Mouse (Mus musculus): ENCODE data around the gene Pex13. TPM values are rescaled to one million over a fixed set of nuclear protein-coding genes. Genes with fewer than 3 reads are reported as not detected.

Pex13 gene
- polyA plus RNA-seq (2015; fragmentation: Nextera tagmentation; extraction: Ambion mirVana) = 24.9 and 25.0 TPM in 2 replicates

DNA sequence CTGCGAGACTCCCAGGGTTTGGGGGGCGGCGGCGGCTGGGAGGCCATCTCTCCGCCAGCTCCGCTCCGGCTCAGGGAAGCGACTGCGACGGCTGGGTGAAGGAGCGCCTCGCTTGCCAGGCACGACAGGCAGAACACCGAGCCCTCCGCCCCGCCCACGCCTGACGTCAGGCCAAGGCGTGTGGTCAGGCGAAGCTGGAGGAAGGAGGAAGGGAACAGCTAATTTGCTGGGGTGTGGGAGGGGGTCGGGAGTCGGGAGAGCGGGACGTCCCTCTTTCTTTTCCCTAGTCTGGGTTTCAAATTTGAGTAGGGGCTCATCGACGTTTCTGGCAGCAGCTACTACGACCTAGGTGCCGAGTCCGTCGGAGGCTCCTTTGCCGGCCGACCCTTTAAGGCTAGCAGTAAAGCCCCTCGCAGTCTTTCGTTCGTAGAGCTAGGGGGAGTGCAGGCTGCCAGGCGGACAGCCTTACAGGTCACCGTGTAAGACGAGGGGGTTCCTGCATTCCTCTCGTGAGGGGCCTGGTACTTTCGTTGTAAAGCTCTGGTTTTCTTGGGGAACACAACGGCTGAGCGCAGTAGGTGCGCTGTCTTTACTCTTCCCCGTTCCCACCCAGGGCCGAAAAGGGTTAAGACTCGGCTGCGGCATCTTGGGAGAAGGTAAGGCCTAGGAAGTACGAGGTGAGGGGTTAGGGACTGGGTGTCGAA is at the start of gene Pex13:
TSS of gene Pex13 (minus strand) at position 162 of the 704 bp plus-strand sequence.
- Histone ChIP-seq H3K9ac (replicated peaks) (peak within 1 kb of the TSS; percentile 96), H3K9me3 (ENCODE audit: low read length) (no peaks in the 10 kb centered on the region), H3K36me3 (replicated peaks; ENCODE audit: insufficient read depth, low read length) (peaks cover 3% of the 10 kb centered on the region; the same call in 1 of the 2 replicates), H3K4me1 (ENCODE audit: insufficient read depth) (peaks cover 2% of the 10 kb centered on the region; the same call in 1 of the 2 replicates), H3K4me2 (ENCODE audit: low read depth, low read length) (peak within 1 kb of the TSS; percentile 82), H3K27ac (ENCODE audit: low read depth) (peak within 1 kb of the TSS; percentile 96), H3K27me3 (ENCODE audit: insufficient read depth, low read length) (no peaks in the 10 kb centered on the region), H3K4me3 (ENCODE audit: low read depth, low read length) (peak within 1 kb of the TSS; percentile 97)
- ATAC-seq = peak; percentile 94
- peak; percentile 95 for DNase-seq
- no peak for TF ChIP-seq CTCF (IDR thresholded peaks at IDR 0.05; ENCODE audit: low read depth)
- TF ChIP-seq EP300 (IDR thresholded peaks at IDR 0.05; ENCODE audit: low read depth) = no peak
- WGBS (ENCODE audit: insufficient replicate concordance) = under 1% methylated on average over 49 of the region's 49 CpGs

GRCm38 (mm10) chr11:23712299-23712698 is 46.5 kb upstream of the Pex13 start:
- WGBS (ENCODE audit: insufficient replicate concordance) = 87% methylated on average over 3 of the region's 3 CpGs
- H3K9ac ChIP-seq (replicated peaks) = no peak overlapping the region
- H3K27me3 ChIP-seq (ENCODE audit: insufficient read depth, low read length) = no peaks in the 10 kb centered on the region
- no peak overlapping the region for H3K4me3 ChIP-seq (ENCODE audit: low read depth, low read length)
- TF ChIP-seq CTCF (IDR thresholded peaks at IDR 0.05; ENCODE audit: low read depth) (no peak), EP300 (IDR thresholded peaks at IDR 0.05; ENCODE audit: low read depth) (no peak)
- no peaks in the 10 kb centered on the region for H3K4me1 ChIP-seq (ENCODE audit: insufficient read depth)
- peaks cover 51% of the 10 kb centered on the region for H3K36me3 ChIP-seq (replicated peaks; ENCODE audit: insufficient read depth, low read length)
- no peak for ATAC-seq
- H3K27ac ChIP-seq (ENCODE audit: low read depth) = no peak overlapping the region
- DNase-seq = no peak
- H3K4me2 ChIP-seq (ENCODE audit: low read depth, low read length) = no peak overlapping the region
- H3K9me3 ChIP-seq (ENCODE audit: low read length) = no peaks in the 10 kb centered on the region

DNA sequence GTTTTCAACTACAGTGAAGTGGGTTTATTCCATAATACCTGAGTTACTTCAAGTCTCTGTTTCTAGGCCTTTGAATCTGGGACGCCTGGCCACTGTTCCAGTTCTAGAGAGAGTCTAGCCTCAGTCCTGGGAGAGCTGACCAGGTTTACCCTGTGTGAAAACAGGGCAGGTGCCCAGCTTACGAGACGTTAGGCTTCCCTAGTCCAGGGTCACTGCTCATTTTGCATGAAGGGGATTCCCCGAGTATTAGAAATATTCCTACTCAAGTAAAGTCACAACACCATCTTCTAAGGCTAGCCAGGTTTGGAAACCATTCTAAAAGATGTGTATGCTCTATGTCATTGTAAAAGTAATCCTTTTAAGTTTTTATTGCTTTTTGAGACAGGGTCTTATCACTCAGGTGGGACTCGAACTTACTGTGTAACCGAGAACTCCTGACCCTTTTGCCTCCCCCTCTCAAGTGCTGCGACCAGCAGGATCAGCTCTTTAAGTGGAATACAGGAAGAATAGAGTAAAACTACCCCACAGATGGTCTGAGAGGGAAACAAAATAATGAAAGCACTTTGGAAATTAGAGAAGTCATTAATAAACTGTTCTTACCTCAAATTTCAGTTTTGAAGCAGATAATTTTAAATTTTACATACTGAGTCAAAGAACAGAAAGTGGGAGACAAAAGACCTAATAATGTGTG is 39.0 kb upstream of the Pex13 start:
- Histone ChIP-seq H3K36me3 (replicated peaks; ENCODE audit: insufficient read depth, low read length) (peaks cover 19% of the 10 kb centered on the region), H3K4me3 (ENCODE audit: low read depth, low read length) (no peak overlapping the region), H3K4me2 (ENCODE audit: low read depth, low read length) (no peak overlapping the region), H3K9me3 (ENCODE audit: low read length) (no peaks in the 10 kb centered on the region), H3K4me1 (ENCODE audit: insufficient read depth) (no peaks in the 10 kb centered on the region), H3K27ac (ENCODE audit: low read depth) (no peak overlapping the region), H3K27me3 (ENCODE audit: insufficient read depth, low read length) (no peaks in the 10 kb centered on the region), H3K9ac (replicated peaks) (no peak overlapping the region)
- no peak for ATAC-seq
- TF ChIP-seq CTCF (IDR thresholded peaks at IDR 0.05; ENCODE audit: low read depth) (no peak), EP300 (IDR thresholded peaks at IDR 0.05; ENCODE audit: low read depth) (no peak)
- no peak for DNase-seq
- WGBS (ENCODE audit: insufficient replicate concordance) = 80% methylated on average over 7 of the region's 7 CpGs

- Histone ChIP-seq H3K36me3 (replicated peaks; ENCODE audit: insufficient read depth, low read length) (0 out of 2 replicates have a peak, but pooled peaks cover 2% of the 10 kb centered on the region), H3K4me2 (ENCODE audit: low read depth, low read length) (no peak overlapping the region), H3K27ac (ENCODE audit: low read depth) (no peak overlapping the region), H3K4me1 (ENCODE audit: insufficient read depth) (peaks cover 5% of the 10 kb centered on the region; the same call in 1 of the 2 replicates), H3K27me3 (ENCODE audit: insufficient read depth, low read length) (no peaks in the 10 kb centered on the region), H3K9me3 (ENCODE audit: low read length) (no peaks in the 10 kb centered on the region), H3K9ac (replicated peaks) (no peak overlapping the region), H3K4me3 (ENCODE audit: low read depth, low read length) (no peak overlapping the region)
- ATAC-seq (peak; percentile 45; the same call in 1 of the 2 replicates), DNase-seq (no peak)
- 81% methylated on average over 3 of the region's 3 CpGs for WGBS (ENCODE audit: insufficient replicate concordance)
- TF ChIP-seq CTCF (IDR thresholded peaks at IDR 0.05; ENCODE audit: low read depth) (no peak), EP300 (IDR thresholded peaks at IDR 0.05; ENCODE audit: low read depth) (no peak)
Measured at GRCm38 (mm10) chr11:23701831-23702230, 36.1 kb upstream of the Pex13 start.

- Histone ChIP-seq H3K27ac (ENCODE audit: low read depth) (no peak overlapping the region; the same call in 1 of the 2 replicates), H3K9ac (replicated peaks) (no peak overlapping the region), H3K9me3 (ENCODE audit: low read length) (no peaks in the 10 kb centered on the region), H3K27me3 (ENCODE audit: insufficient read depth, low read length) (no peaks in the 10 kb centered on the region), H3K4me3 (ENCODE audit: low read depth, low read length) (no peak overlapping the region), H3K4me2 (ENCODE audit: low read depth, low read length) (no peak overlapping the region), H3K4me1 (ENCODE audit: insufficient read depth) (peaks cover 10% of the 10 kb centered on the region), H3K36me3 (replicated peaks; ENCODE audit: insufficient read depth, low read length) (no peaks in the 10 kb centered on the region)
- 65% methylated on average over 3 of the region's 3 CpGs for WGBS (ENCODE audit: insufficient replicate concordance)
- TF ChIP-seq EP300 (IDR thresholded peaks at IDR 0.05; ENCODE audit: low read depth) = no peak
- no peak for TF ChIP-seq CTCF (IDR thresholded peaks at IDR 0.05; ENCODE audit: low read depth)
- DNase-seq (no peak), ATAC-seq (no peak)
Measured at GRCm38 (mm10) chr11:23699414-23700095, 33.8 kb upstream of the Pex13 start.

DNA sequence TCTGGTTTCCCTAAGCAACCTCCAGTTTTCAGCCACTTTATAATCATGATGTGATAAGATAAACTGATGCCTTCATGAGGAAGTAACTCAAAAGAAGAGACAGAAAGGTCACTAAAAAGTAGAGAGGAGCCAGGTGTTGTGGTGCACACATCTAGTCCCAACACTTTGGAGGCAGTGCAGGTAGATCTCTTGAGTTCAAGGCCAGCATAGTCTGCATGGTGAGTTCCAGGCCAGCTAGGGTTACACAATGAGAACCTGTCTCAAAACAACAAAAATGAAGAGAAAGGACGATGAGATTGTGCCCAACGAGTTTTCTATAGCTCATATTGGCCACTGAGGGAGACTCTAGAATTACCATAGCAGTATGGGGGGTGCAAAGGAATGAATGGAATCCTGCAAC is 32.8 kb upstream of the Pex13 start:
- H3K9ac ChIP-seq (replicated peaks) = no peak overlapping the region
- H3K9me3 ChIP-seq (ENCODE audit: low read length) = no peaks in the 10 kb centered on the region
- no peak overlapping the region for H3K4me2 ChIP-seq (ENCODE audit: low read depth, low read length)
- H3K4me1 ChIP-seq (ENCODE audit: insufficient read depth) = peaks cover 10% of the 10 kb centered on the region
- TF ChIP-seq EP300 (IDR thresholded peaks at IDR 0.05; ENCODE audit: low read depth) (no peak), CTCF (IDR thresholded peaks at IDR 0.05; ENCODE audit: low read depth) (no peak)
- H3K36me3 ChIP-seq (replicated peaks; ENCODE audit: insufficient read depth, low read length) = no peaks in the 10 kb centered on the region
- no peak overlapping the region for H3K4me3 ChIP-seq (ENCODE audit: low read depth, low read length)
- no peaks in the 10 kb centered on the region for H3K27me3 ChIP-seq (ENCODE audit: insufficient read depth, low read length)
- no peak overlapping the region for H3K27ac ChIP-seq (ENCODE audit: low read depth)
- DNase-seq = no peak
- no peak for ATAC-seq
- 77% methylated on average over 2 of the region's 2 CpGs for WGBS (ENCODE audit: insufficient replicate concordance)
